Mouse (Mus musculus): ENCODE measurements around the gene Sema6d.

DNA sequence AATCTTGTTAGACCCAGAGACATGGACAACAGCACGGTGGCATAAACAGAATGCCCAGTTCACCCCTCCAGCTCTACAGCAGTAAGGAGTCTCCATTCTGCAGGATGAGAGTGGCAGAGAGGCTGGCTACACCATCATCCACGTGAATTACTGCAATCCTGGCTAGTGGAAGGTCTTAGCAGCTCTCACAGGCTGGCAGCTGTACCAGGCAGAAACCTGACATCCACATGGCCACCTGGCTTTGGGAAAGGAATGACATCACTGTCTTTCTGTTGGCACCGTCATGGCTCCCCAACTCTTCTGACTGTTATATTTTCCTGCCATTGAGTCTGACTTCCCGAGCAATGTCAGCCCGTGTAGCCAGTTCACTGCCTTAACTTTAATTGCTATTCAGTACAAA lies 474.0 kb downstream of the Sema6d start:
- no peak for TF ChIP-seq CTCF (IDR thresholded peaks at IDR 0.05; ENCODE audit: borderline replicate concordance, insufficient read depth, low read length)
- TF ChIP-seq POLR2A (IDR thresholded peaks at IDR 0.05; ENCODE audit: low read depth, low read length) = no peak
